Mouse (Mus musculus) C2C12 (cell line): Measurements from ENCODE around the gene Gm3625.

Source experiments
- CTCF ChIP-seq: IDR thresholded peaks from one replicate; pipeline ENCODE4 v1.5.1; 2011; ENCODE audit not compliant: control insufficient read depth, insufficient read depth, insufficient read length
- FOSL1 ChIP-seq: IDR thresholded peaks from one replicate; pipeline ENCODE4 v1.8.0; 2011; ENCODE audit warnings: mild to moderate bottlenecking, low read length; ENCODE audit not compliant: poor library complexity, insufficient read depth, severe bottlenecking

DNA sequence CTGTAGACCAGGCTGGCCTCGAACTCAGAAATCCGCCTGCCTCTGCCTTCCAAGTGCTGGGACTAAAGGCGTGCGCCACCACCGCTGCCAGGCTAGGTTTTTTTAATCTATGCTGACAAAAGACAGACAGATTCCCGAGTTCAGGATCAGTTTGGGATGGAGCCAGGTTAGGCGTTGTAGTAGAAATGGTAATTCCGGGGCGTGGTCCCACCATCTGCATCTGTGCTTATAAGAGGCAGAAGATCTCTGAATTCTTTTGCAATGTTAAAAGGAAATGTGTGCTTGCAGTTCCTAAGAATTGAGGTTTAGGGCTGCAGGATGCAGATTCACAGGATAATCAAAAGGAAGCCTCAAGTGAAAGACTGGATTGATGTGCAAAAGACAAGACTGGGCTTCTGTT is 35.8 kb downstream of the Gm3625 start:
- TF ChIP-seq CTCF (no peak), FOSL1 (no peak)
